Mouse (Mus musculus) lung, adult 2 months (tissue): ENCODE measurements around the gene Hyal3.
A peak's percentile ranks its signal among the peaks of the same experiment; 100 is the strongest.

ENCODE experiments used
- CTCF ChIP-seq: fragments of 200-500 bp; IDR thresholded peaks from 2 replicates; pipeline ENCODE4 v1.5.1; 2011; ENCODE audit warnings: mild to moderate bottlenecking, low read length, control low read depth; ENCODE audit not compliant: insufficient read depth
- POLR2A ChIP-seq: fragments of 200-500 bp; IDR thresholded peaks from 2 replicates; pipeline ENCODE4 v1.6.1; 2011; ENCODE audit warnings: low read depth, mild to moderate bottlenecking, control low read depth, low read length, borderline replicate concordance; ENCODE audit errors: extremely low read depth

- no peak for TF ChIP-seq CTCF
- peak; percentile 82; the same call in 1 of the 2 replicates for TF ChIP-seq POLR2A
Observed at GRCm38 (mm10) chr9:107563029-107563581, 17.5 kb upstream of the Hyal3 start, which contains the start of gene Tusc2.
